Mouse (Mus musculus) cerebellum, adult 11 months (tissue): Measurements from ENCODE around the gene Wnt3.
A peak's percentile ranks its signal among the peaks of the same experiment; 100 is the strongest.

Experiments
- DNase-seq: peaks from one replicate; pipeline ENCODE4 v3.0.0; 2022

Wnt3 gene

GRCm38 (mm10) chr11:103774228-103774530, 229 bp downstream of the Wnt3 start:
- DNase-seq, result no peak

GRCm38 (mm10) chr11:103780152-103780551, 6.2 kb downstream of the Wnt3 start:
- no peak for DNase-seq

- DNase-seq, result no peak
These were observed 16.0 kb downstream of the Wnt3 start for GRCm38 (mm10) chr11:103789951-103790350.

- DNase-seq, result no peak
These were observed 27.2 kb downstream of the Wnt3 start for GRCm38 (mm10) chr11:103801128-103801527.

GRCm38 (mm10) chr11:103804126-103804525, 30.2 kb downstream of the Wnt3 start:
- DNase-seq, result peak; percentile 41

- no peak for DNase-seq
These were observed 30.9 kb downstream of the Wnt3 start for GRCm38 (mm10) chr11:103804804-103805203.

- DNase-seq, result no peak
These were observed 34.0 kb downstream of the Wnt3 start for GRCm38 (mm10) chr11:103807966-103808365.

- DNase-seq, result no peak
These were observed 35.0 kb downstream of the Wnt3 start for GRCm38 (mm10) chr11:103808771-103809610.

GRCm38 (mm10) chr11:103809611-103810598, 36.0 kb downstream of the Wnt3 start:
- DNase-seq, result no peak

- DNase-seq, result no peak
These were observed 36.7 kb downstream of the Wnt3 start for GRCm38 (mm10) chr11:103810631-103811030.

- no peak for DNase-seq
These were observed 37.3 kb downstream of the Wnt3 start for GRCm38 (mm10) chr11:103811246-103811645.

GRCm38 (mm10) chr11:103814808-103815207, 40.9 kb downstream of the Wnt3 start:
- DNase-seq, result no peak

- DNase-seq, result no peak
These were observed 42.0 kb downstream of the Wnt3 start for GRCm38 (mm10) chr11:103815986-103816385.

- DNase-seq, result no peak
These were observed 42.8 kb downstream of the Wnt3 start for GRCm38 (mm10) chr11:103816719-103817118.

GRCm38 (mm10) chr11:103827201-103827600, 53.3 kb downstream of the Wnt3 start:
- no peak for DNase-seq

- DNase-seq, result no peak
These were observed 54.9 kb downstream of the Wnt3 start for GRCm38 (mm10) chr11:103828866-103829265.

GRCm38 (mm10) chr11:103829956-103830355, 56.0 kb downstream of the Wnt3 start:
- DNase-seq, result no peak

- no peak for DNase-seq
These were observed 56.5 kb downstream of the Wnt3 start for GRCm38 (mm10) chr11:103830476-103830875.

- no peak for DNase-seq
These were observed 57.8 kb downstream of the Wnt3 start for GRCm38 (mm10) chr11:103831766-103832165.

- no peak for DNase-seq
These were observed 58.4 kb downstream of the Wnt3 start for GRCm38 (mm10) chr11:103832331-103832730.

GRCm38 (mm10) chr11:103838955-103839354, 65.0 kb downstream of the Wnt3 start:
- no peak for DNase-seq

GRCm38 (mm10) chr11:103840834-103841233, 66.9 kb downstream of the Wnt3 start:
- DNase-seq, result no peak

GRCm38 (mm10) chr11:103848287-103848686, 74.3 kb downstream of the Wnt3 start:
- no peak for DNase-seq
